Mouse (Mus musculus) embryonic fibroblast, embryonic 13.5 days (primary cell): Measurements from ENCODE around the gene Pnn.

Experiments
- CTCF ChIP-seq: IDR thresholded peaks from 2 replicates; pipeline ENCODE4 v1.5.1; 2011; ENCODE audit warnings: mild to moderate bottlenecking, control low read depth, low read length, moderate library complexity, borderline replicate concordance; ENCODE audit not compliant: insufficient read depth
- POLR2A ChIP-seq: IDR thresholded peaks from 2 replicates; pipeline ENCODE4 v1.6.1; 2011; ENCODE audit warnings: low read depth, mild to moderate bottlenecking, control low read depth, low read length, moderate library complexity

GRCm38 (mm10) chr12:59117184-59117583 is 50.5 kb downstream of the Pnn start:
- TF ChIP-seq CTCF (no peak), POLR2A (no peak)
